Mouse (Mus musculus): ENCODE results near the gene Gm28035.

- TF ChIP-seq CTCF (IDR thresholded peaks at IDR 0.05; ENCODE audit: low read depth, low read length), result no peak
- TF ChIP-seq TAL1 (conservative IDR thresholded peaks at IDR 0.05; ENCODE audit: low read depth, low read length), result no peak
- no peak for TF ChIP-seq POLR2AphosphoS5 (IDR thresholded peaks at IDR 0.05; ENCODE audit: insufficient replicate concordance, low read depth, low read length)
- TF ChIP-seq GATA1 (IDR thresholded peaks at IDR 0.05; ENCODE audit: borderline replicate concordance, low read length), result no peak
- no peak for TF ChIP-seq GATA2 (IDR thresholded peaks at IDR 0.05; ENCODE audit: borderline replicate concordance, low read depth, low read length)
These were observed 28.2 kb upstream of the Gm28035 start for GRCm38 (mm10) chr2:30212169-30212545.

Measured in G1E (cell line).